Comparison of ENCODE assay signal across 27 mouse cellular contexts in the genomic region with DNA sequence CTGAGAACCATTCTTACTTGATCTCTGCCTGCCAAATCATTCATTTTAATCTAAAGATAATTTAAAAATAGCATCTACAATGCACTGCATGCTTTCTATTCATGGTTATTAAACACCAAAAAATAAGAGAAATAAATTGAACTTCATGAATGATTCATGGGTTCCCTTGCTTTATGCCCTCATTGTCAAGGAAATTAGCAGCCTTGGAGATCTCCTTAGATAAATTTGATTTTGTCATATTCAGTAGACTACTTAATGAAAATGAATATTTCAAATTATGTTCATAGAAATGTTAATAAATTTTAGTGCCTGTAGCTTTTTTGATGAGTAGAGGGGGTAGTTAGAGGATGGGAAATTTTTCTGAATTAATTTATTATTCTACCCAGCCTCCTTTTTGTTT.
"Had no signal": no experiment of that assay in that cellular context is flagged by ENCODE, and none has a peak within 500 bp of the region (broad histone marks: within the 10 kb centered on the region; RNA-seq: fewer than 3 reads in every experiment).

No protein-coding gene starts in this region.

- DNase-seq: gastrocnemius, postnatal 14 days; gastrocnemius, postnatal 36 days; heart, adult 11 months; heart, adult 2 months; heart, postnatal 14 days; heart, postnatal 36 days; kidney, adult 11 months; kidney, adult 2 months; kidney, adult 9 months; kidney, postnatal 14 days; kidney, postnatal 36 days; layer of hippocampus, adult 9-11 months; layer of hippocampus, postnatal 36 days; left cerebral cortex, postnatal 4 days had no signal

- H3K4me2 ChIP-seq: heart, embryonic 11.5 days; heart, embryonic 13.5 days; heart, embryonic 15.5 days; hindbrain, embryonic 13.5 days; hindbrain, embryonic 15.5 days; kidney, embryonic 15.5 days; limb, embryonic 13.5 days; limb, embryonic 15.5 days; liver, embryonic 12.5 days had no signal

- H3K36me3 ChIP-seq: heart, embryonic 13.5 days; heart, embryonic 15.5 days; hindbrain, embryonic 13.5 days; hindbrain, embryonic 15.5 days; kidney, embryonic 15.5 days; limb, embryonic 13.5 days; limb, embryonic 15.5 days; liver, embryonic 12.5 days had no signal

- ATAC-seq: hindbrain, postnatal 0 days; intestine, embryonic 16.5 days; liver, embryonic 12.5 days had no signal

- H3K27me3 ChIP-seq: heart, embryonic 13.5 days; heart, embryonic 15.5 days; hindbrain, embryonic 13.5 days; hindbrain, embryonic 15.5 days; kidney, embryonic 15.5 days; limb, embryonic 13.5 days; limb, embryonic 15.5 days; liver, embryonic 12.5 days had no signal

- H3K9me3 ChIP-seq: heart, embryonic 13.5 days; heart, embryonic 15.5 days; hindbrain, embryonic 13.5 days; hindbrain, embryonic 15.5 days; kidney, embryonic 15.5 days; limb, embryonic 13.5 days; limb, embryonic 15.5 days; liver, embryonic 12.5 days had no signal

- H3K4me3 ChIP-seq: heart, adult 2 months; heart, embryonic 13.5 days; heart, embryonic 15.5 days; hindbrain, embryonic 13.5 days; hindbrain, embryonic 15.5 days; kidney, embryonic 15.5 days; limb, embryonic 13.5 days; limb, embryonic 15.5 days; liver, embryonic 12.5 days had no signal

- H3K4me1 ChIP-seq: heart, embryonic 13.5 days; heart, embryonic 15.5 days; hindbrain, embryonic 13.5 days; hindbrain, embryonic 15.5 days; kidney, embryonic 15.5 days; limb, embryonic 13.5 days; limb, embryonic 15.5 days; liver, embryonic 12.5 days had no signal

- H3K27ac ChIP-seq: heart, adult 2 months; heart, embryonic 13.5 days; heart, embryonic 15.5 days; hindbrain, embryonic 13.5 days; hindbrain, embryonic 15.5 days; hindbrain, postnatal 0 days; kidney, embryonic 15.5 days; kidney, postnatal 0 days; limb, embryonic 13.5 days; limb, embryonic 15.5 days; liver, embryonic 12.5 days; liver, embryonic 14.5 days had no signal

- H3K9ac ChIP-seq: heart, embryonic 13.5 days; heart, embryonic 15.5 days; hindbrain, embryonic 13.5 days; hindbrain, embryonic 15.5 days; kidney, embryonic 15.5 days; limb, embryonic 13.5 days; limb, embryonic 15.5 days; liver, embryonic 12.5 days; liver, embryonic 14.5 days had no signal
